Mouse (Mus musculus): ENCODE measurements at regions not wholly inside any gene's neighbourhood (a gene's known extent, or its start where the extent isn't known, plus 50 kb on each side); places are given as distances from the start of the nearest gene placed in this dataset.

GRCm38 (mm10) chr9:24833766-24834165, 59.7 kb upstream of the Tbx20 start:
- DNase-seq = no peak
- intact Hi-C loops (cut with DNase I) = no loop called here

GRCm38 (mm10) chr9:24848210-24848609, 74.1 kb upstream of the Tbx20 start:
- DNase-seq = peak in 1 of 2 experiments; percentile 10
- intact Hi-C loops (cut with DNase I) = no loop called here

- intact Hi-C loops (cut with DNase I) = no loop called here
- DNase-seq = no peak
Observed at GRCm38 (mm10) chr9:24859459-24859858, 85.4 kb upstream of the Tbx20 start.

- DNase-seq = no peak
- intact Hi-C loops (cut with DNase I) = no loop called here
Observed at GRCm38 (mm10) chr9:24866390-24867173, 92.5 kb upstream of the Tbx20 start.

- no peak for DNase-seq
- intact Hi-C loops (cut with DNase I) = no loop called here
Observed at GRCm38 (mm10) chr9:24868746-24869145, 94.6 kb upstream of the Tbx20 start.

- intact Hi-C loops (cut with DNase I) = no loop called here
- DNase-seq = no peak
Observed at GRCm38 (mm10) chr9:24874434-24875143, 100.5 kb upstream of the Tbx20 start.

GRCm38 (mm10) chr9:24878384-24879174, 104.5 kb upstream of the Tbx20 start:
- intact Hi-C loops (cut with DNase I) = no loop called here
- DNase-seq = no peak

GRCm38 (mm10) chr9:24879662-24880061, 105.6 kb upstream of the Tbx20 start:
- intact Hi-C loops (cut with DNase I) = no loop called here
- no peak for DNase-seq

- no peak for DNase-seq
- intact Hi-C loops (cut with DNase I) = no loop called here
Observed at GRCm38 (mm10) chr9:24884011-24884410, 109.9 kb upstream of the Tbx20 start.

- DNase-seq = peak; percentile 20 to 41
- intact Hi-C loops (cut with DNase I) = no loop called here
Observed at GRCm38 (mm10) chr9:24888282-24888681, 114.2 kb upstream of the Tbx20 start.

GRCm38 (mm10) chr9:24896498-24897261, 122.6 kb upstream of the Tbx20 start:
- peak; percentile 65 to 79 for DNase-seq
- intact Hi-C loops (cut with DNase I) = no loop called here

GRCm38 (mm10) chr9:24899206-24899928, 125.3 kb upstream of the Tbx20 start:
- intact Hi-C loops (cut with DNase I) = loop anchor here (1.0 kb wide), 1 partner anchor 119 kb away; no protein-coding TSS in a partner anchor
- DNase-seq = peak; percentile 31 to 47

GRCm38 (mm10) chr9:24903706-24904105, 129.6 kb upstream of the Tbx20 start:
- intact Hi-C loops (cut with DNase I) = no loop called here
- DNase-seq = no peak

- intact Hi-C loops (cut with DNase I) = no loop called here
- no peak for DNase-seq
Observed at GRCm38 (mm10) chr9:24909086-24909979, 135.2 kb upstream of the Tbx20 start.

- DNase-seq = no peak
- intact Hi-C loops (cut with DNase I) = no loop called here
Observed at GRCm38 (mm10) chr9:24910738-24911137, 136.6 kb upstream of the Tbx20 start.

- DNase-seq = peak; percentile 76 to 84
- intact Hi-C loops (cut with DNase I) = no loop called here
Observed at GRCm38 (mm10) chr9:24920031-24920445, 145.9 kb upstream of the Tbx20 start.

GRCm38 (mm10) chr9:24922051-24922860, 148.2 kb upstream of the Tbx20 start:
- no peak for DNase-seq
- intact Hi-C loops (cut with DNase I) = no loop called here

GRCm38 (mm10) chr9:24923514-24923913, 149.4 kb upstream of the Tbx20 start:
- intact Hi-C loops (cut with DNase I) = no loop called here
- no peak for DNase-seq
